Mouse (Mus musculus): Measurements from ENCODE around the gene Cacnb2.
A peak's percentile ranks its signal among the peaks of the same experiment; 100 is the strongest.

Gene Cacnb2

GRCm38 (mm10) chr2:14873116-14873515 is 270.2 kb downstream of the Cacnb2 start:
- DNase-seq, result no peak

DNA sequence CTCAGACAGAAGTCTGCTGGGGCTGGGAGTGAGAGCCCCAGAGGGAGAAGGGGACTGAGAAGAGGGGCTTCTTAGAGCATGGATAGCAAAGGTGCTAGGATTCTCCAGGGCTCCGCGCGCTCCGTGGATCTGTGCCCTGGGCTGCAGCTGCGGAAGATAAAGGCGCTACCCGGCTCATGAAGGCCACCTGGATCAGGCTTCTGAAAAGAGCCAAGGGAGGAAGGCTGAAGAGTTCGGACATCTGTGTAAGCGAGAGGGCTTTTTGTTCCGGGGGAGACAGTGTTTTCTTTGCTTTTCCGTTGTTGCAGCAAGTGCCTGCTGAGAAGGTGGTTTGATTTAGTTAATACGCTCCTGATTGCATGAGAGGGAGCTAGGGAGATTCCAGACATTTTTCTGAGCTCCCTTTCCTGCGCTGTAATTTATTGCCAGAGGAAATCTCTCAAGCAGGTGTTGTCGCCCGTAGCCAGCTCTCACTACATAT is 270.9 kb downstream of the Cacnb2 start:
- DNase-seq, result no peak

- no peak for DNase-seq
Observed at GRCm38 (mm10) chr2:14874281-14875037, 271.6 kb downstream of the Cacnb2 start.

DNA sequence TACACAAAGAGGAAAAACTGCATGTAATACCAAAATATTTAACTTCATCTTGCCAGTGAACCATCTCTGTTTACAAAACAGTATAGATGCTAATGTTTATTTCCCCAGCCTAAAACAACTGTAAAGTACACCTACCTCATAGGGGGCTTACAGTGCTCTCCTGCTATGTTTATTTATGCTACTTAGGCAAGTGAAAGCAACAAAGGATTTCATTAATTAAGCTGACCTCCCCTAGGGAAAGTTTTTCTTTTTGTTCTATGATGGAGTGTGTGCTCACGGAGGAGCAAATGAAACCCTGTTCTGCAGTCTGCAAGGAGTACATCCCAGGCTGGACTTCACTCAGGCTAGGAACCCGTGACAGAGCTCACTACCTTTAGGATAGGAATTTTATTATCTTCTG is 272.2 kb downstream of the Cacnb2 start:
- DNase-seq, result no peak

DNA sequence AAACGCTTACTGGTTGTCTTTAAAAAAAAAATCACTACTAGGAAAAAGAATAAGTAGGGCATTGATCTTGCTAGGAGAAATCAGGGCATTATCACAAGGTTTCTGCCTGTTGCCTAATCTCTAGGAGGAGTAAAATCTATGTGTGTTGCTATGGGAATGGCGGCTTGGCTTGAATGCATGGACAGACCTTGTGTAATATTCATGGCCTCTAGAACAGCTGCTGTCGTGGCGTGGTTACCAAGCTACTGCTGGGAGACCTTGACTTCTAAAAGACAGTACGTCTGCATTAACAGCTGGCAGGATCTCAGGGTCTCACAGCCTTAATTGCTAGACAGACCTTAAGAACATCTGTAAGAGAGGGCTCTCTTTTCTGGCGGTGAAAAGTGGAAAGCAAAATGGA is 272.7 kb downstream of the Cacnb2 start:
- no peak for DNase-seq

DNA sequence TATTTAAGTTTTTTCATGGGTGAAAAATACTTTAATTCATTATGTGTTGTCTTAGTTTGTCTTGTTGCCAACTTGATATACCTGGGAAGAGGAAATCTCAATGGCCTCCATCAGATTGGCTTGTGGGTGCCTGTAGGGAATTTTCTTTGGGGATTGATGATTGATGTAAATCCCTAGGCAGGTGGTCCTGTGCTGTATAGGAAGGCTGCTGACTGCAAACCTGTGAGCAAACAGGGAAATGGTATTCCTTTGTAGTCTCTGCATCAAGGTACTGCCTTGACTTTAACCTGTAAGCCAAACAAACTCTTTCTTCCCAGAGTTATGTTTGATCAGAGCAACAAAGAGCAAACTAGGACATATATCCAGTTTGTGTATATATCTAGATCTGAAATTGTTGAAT is 276.1 kb downstream of the Cacnb2 start:
- DNase-seq, result no peak

- DNase-seq, result no peak
Observed at GRCm38 (mm10) chr2:14883460-14883859, 280.6 kb downstream of the Cacnb2 start.

GRCm38 (mm10) chr2:14888406-14889195 is 285.7 kb downstream of the Cacnb2 start:
- peak; percentile 53 for DNase-seq

- no peak for DNase-seq
Observed at GRCm38 (mm10) chr2:14903837-14904236, 300.9 kb downstream of the Cacnb2 start.

- no peak for DNase-seq
Observed at GRCm38 (mm10) chr2:14904865-14905264, 302.0 kb downstream of the Cacnb2 start.

GRCm38 (mm10) chr2:14907124-14907925 is 304.4 kb downstream of the Cacnb2 start:
- DNase-seq, result no peak

GRCm38 (mm10) chr2:14917585-14918247 is 314.8 kb downstream of the Cacnb2 start:
- no peak for DNase-seq

GRCm38 (mm10) chr2:14929866-14930265 is 327.0 kb downstream of the Cacnb2 start:
- peak; percentile 32 for DNase-seq

- no peak for DNase-seq
Observed at GRCm38 (mm10) chr2:14931968-14932367, 329.1 kb downstream of the Cacnb2 start.

GRCm38 (mm10) chr2:14936492-14936891 is 333.6 kb downstream of the Cacnb2 start:
- peak; percentile 20 for DNase-seq

- peak; percentile 23 for DNase-seq
Observed at GRCm38 (mm10) chr2:14942261-14942660, 339.4 kb downstream of the Cacnb2 start.

GRCm38 (mm10) chr2:14943691-14944357 is 340.9 kb downstream of the Cacnb2 start:
- peak; percentile 21 for DNase-seq

GRCm38 (mm10) chr2:14953090-14953489 is 350.2 kb downstream of the Cacnb2 start:
- DNase-seq, result no peak

DNA sequence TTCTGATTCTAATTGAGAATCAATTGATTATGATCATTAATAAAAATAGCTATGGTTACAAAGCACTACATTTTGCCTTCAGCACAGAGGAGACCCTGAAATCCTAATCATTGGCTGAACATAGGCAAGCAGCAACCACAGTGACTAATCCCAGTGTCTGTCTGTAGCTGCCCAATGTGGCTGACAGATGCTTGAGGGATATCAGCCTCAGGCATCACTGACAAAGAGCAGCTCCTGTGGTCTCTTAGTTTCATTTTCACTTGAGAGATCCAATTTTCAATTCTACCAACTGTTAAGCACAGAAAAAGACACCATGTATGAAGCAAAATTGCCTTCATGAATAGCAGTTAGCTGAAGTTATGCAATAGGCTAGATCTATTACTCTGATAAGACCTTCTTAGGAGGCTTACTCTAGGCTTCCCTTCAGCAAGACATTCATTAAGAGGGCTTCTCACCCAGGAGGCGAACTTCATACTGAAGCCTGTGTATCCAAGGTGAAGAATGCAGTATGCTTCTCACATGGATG is 358.1 kb downstream of the Cacnb2 start:
- no peak for DNase-seq

DNA sequence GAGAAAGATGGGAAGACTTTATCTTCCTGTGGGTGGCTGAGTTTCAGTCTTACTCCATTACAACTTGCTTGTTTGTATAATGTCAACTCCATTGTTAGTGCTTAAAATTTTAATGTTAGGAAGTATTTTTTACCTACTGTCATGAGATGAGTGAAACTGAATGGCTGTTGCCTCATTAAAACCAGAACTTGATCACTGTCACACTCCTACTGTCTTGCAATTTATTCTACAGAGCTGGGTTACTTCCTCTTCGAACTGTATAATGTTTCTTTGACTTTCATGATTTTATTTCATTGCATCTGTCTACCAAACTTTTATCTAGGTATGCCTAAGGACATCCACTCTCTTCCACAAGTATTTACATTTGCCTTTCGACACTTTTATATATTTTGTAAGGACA is 358.6 kb downstream of the Cacnb2 start:
- DNase-seq, result no peak

DNA sequence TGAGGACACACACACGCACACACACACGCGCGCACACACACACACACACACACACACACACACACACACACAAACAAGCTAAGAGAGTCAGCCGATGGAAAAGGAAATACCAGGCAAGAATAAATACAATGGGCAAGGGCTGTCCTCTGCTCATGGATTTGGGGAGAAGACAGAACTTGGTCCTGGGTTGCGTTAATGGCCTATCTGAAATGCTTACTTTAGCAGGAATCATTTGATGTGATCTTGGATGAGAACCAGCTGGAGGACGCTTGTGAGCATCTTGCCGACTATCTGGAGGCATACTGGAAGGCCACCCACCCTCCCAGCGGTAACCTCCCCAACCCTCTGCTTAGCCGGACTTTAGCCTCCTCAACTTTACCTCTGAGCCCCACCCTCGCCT is 381.1 kb downstream of the Cacnb2 start:
- DNase-seq, result peak; percentile 3

DNA sequence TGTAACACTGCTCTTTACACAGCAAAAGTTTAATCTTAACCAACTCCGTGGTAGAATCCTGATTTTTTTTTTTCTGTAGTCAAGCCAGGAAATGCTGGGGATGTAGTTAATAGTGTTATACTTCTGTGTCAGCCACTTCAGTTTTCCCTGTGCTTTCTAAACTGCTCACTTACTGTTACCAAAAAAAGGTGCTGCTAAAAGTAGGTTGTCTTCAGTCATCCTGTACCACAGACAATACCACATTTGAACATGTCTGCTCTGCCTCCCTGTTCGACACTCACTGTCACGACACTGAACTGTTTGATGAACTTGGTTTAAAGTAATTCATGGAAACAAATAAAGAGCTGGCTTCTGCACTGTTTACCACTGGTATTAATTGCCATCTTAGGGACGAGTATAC is 385.6 kb downstream of the Cacnb2 start:
- no peak for DNase-seq

Data from lung, postnatal 36 days (tissue).